Mouse (Mus musculus) Patski (cell line): ENCODE measurements at regions not wholly inside any gene's neighbourhood (a gene's known extent, or its start where the extent isn't known, plus 50 kb on each side); places are given as distances from the start of the nearest gene placed in this dataset.

Source experiments
- ATAC-seq: fragments of 100-300 bp; one replicate; pipeline ENCODE4 v1.8.0; 2021
- CTCF ChIA-PET: fragments of 350-600 bp; sonication (Branson Sonifier 250); formaldehyde crosslinking; loops from one replicate; lab custom pipeline; 2022; ENCODE audit warnings: inconsistent platforms; lab: Charles Lee
- POLR2A ChIA-PET: fragments of 350-600 bp; sonication (Branson Sonifier 250); formaldehyde crosslinking; loops from one replicate; lab custom pipeline; 2022; ENCODE audit warnings: antibody characterized with exemption, inconsistent platforms; lab: Charles Lee
- DNase-seq: peaks from one replicate; pipeline ENCODE4 v3.0.0-alpha.2; 2011; ENCODE audit warnings: low read depth, low spot score
- H3K27me3 ChIP-seq: fragments of 371-371 bp; one replicate; pipeline ENCODE4 v1.5.1; 2021
- CTCF ChIP-seq: fragments of 100-300 bp; IDR thresholded peaks from one replicate; pipeline ENCODE4 v1.5.1; 2021
- in situ Hi-C: fragments of 300-500 bp; cut with MboI; formaldehyde crosslinking; loops from 3 replicates; pipeline ENCODE4 v1.11.1; 2018; ENCODE audit warnings: low pct_unique_long_range_greater_than_20kb, mixed read lengths

- ATAC-seq (no peak), DNase-seq (no peak)
These were observed 142.8 kb upstream of the Cadm1 start for GRCm38 (mm10) chr9:47387221-47387620.

GRCm38 (mm10) chr9:47387716-47388300 is 142.2 kb upstream of the Cadm1 start:
- DNase-seq (no peak), ATAC-seq (no peak)
- in situ Hi-C loops = no loop called here
- TF ChIP-seq CTCF = no peak
- peaks cover 5% of the 10 kb centered on the region for H3K27me3 ChIP-seq
- ChIA-PET CTCF (no interaction called here), POLR2A (interaction anchor here (0.6 kb wide), 1 partner anchor 14 kb away, joined by 4 read pairs; no protein-coding TSS in a partner anchor)

More at GRCm38 (mm10) chr9:47387221-47387620, 142.8 kb upstream of the Cadm1 start:
- no peak for TF ChIP-seq CTCF
- peaks cover under 1% of the 10 kb centered on the region for H3K27me3 ChIP-seq
- ChIA-PET CTCF (no interaction called here), POLR2A (interaction anchor here (0.6 kb wide), 1 partner anchor 727 kb away, joined by 4 read pairs; no protein-coding TSS in a partner anchor)
- in situ Hi-C loops = no loop called here

- TF ChIP-seq CTCF = no peak
- DNase-seq = peak; percentile 74
- in situ Hi-C loops = no loop called here
- ChIA-PET POLR2A (no interaction called here), CTCF (no interaction called here)
- H3K27me3 ChIP-seq = peaks cover 5% of the 10 kb centered on the region
- ATAC-seq = peak; percentile 58
These were observed 140.1 kb upstream of the Cadm1 start for GRCm38 (mm10) chr9:47389901-47390300.

- in situ Hi-C loops = no loop called here
- H3K27me3 ChIP-seq = peaks cover 5% of the 10 kb centered on the region
- no peak for ATAC-seq
- CTCF ChIA-PET = interaction anchor here (0.9 kb wide), 1 partner anchor 32 kb away, joined by 3 read pairs; no protein-coding TSS in a partner anchor
- TF ChIP-seq CTCF = no peak
- POLR2A ChIA-PET = no interaction called here
- DNase-seq = no peak
These were observed 138.3 kb upstream of the Cadm1 start for GRCm38 (mm10) chr9:47391669-47392068.

GRCm38 (mm10) chr9:47399598-47399997 is 130.4 kb upstream of the Cadm1 start:
- ChIA-PET POLR2A (no interaction called here), CTCF (no interaction called here)
- in situ Hi-C loops = no loop called here
- no peak for TF ChIP-seq CTCF
- H3K27me3 ChIP-seq = no peaks in the 10 kb centered on the region
- DNase-seq = no peak
- ATAC-seq = no peak

GRCm38 (mm10) chr9:47400117-47400823 is 129.7 kb upstream of the Cadm1 start:
- POLR2A ChIA-PET = no interaction called here
- CTCF ChIA-PET = no interaction called here
- ATAC-seq (no peak), DNase-seq (no peak)
- no peak for TF ChIP-seq CTCF
- no peaks in the 10 kb centered on the region for H3K27me3 ChIP-seq
- in situ Hi-C loops = no loop called here

GRCm38 (mm10) chr9:47401511-47401910 is 128.5 kb upstream of the Cadm1 start:
- in situ Hi-C loops = no loop called here
- ATAC-seq = no peak
- ChIA-PET POLR2A (no interaction called here), CTCF (no interaction called here)
- no peaks in the 10 kb centered on the region for H3K27me3 ChIP-seq
- no peak for DNase-seq
- no peak for TF ChIP-seq CTCF

GRCm38 (mm10) chr9:47403317-47403716 is 126.7 kb upstream of the Cadm1 start:
- in situ Hi-C loops = no loop called here
- no peak for TF ChIP-seq CTCF
- no peaks in the 10 kb centered on the region for H3K27me3 ChIP-seq
- ChIA-PET POLR2A (no interaction called here), CTCF (no interaction called here)
- ATAC-seq = no peak
- DNase-seq = no peak

- no peak for TF ChIP-seq CTCF
- no peak for ATAC-seq
- in situ Hi-C loops = no loop called here
- H3K27me3 ChIP-seq = no peaks in the 10 kb centered on the region
- ChIA-PET CTCF (interaction anchor here (1.1 kb wide), 1 partner anchor 30 kb away, joined by 4 read pairs; no protein-coding TSS in a partner anchor), POLR2A (no interaction called here)
- DNase-seq = no peak
These were observed 125.2 kb upstream of the Cadm1 start for GRCm38 (mm10) chr9:47404821-47405220.

- ChIA-PET CTCF (no interaction called here), POLR2A (no interaction called here)
- in situ Hi-C loops = no loop called here
- TF ChIP-seq CTCF = no peak
- H3K27me3 ChIP-seq = no peaks in the 10 kb centered on the region
- DNase-seq (no peak), ATAC-seq (no peak)
These were observed 124.4 kb upstream of the Cadm1 start for GRCm38 (mm10) chr9:47405547-47405946.
